Mouse (Mus musculus): ENCODE data around the gene Atf6.

Atf6 gene

GRCm38 (mm10) chr1:170867691-170868105 lies at the start of gene Atf6:
Gene Atf6, minus strand, starts transcription at chr1:170867771.
- peak; percentile 96 for DNase-seq (ENCODE audit: low read depth)

- DNase-seq (ENCODE audit: low read depth): no peak
Measured at GRCm38 (mm10) chr1:170915657-170916056, 48.1 kb upstream of the Atf6 start.

GRCm38 (mm10) chr1:170912891-170913615 lies 45.5 kb upstream of the Atf6 start, which contains the start of gene Fcrlb:
Gene Fcrlb, minus strand, starts transcription at chr1:170912941.
- DNase-seq (ENCODE audit: low read depth): no peak

- peak; percentile 86 for DNase-seq (ENCODE audit: low read depth)
Measured at GRCm38 (mm10) chr1:170911907-170912660, 44.5 kb upstream of the Atf6 start.

- no peak for DNase-seq (ENCODE audit: low read depth)
Measured at GRCm38 (mm10) chr1:170908341-170908740, 40.8 kb upstream of the Atf6 start.

- DNase-seq (ENCODE audit: low read depth): no peak
Measured at GRCm38 (mm10) chr1:170907456-170908191, 40.1 kb upstream of the Atf6 start.

- no peak for DNase-seq (ENCODE audit: low read depth)
Measured at GRCm38 (mm10) chr1:170907111-170907455, 39.5 kb upstream of the Atf6 start.

- no peak for DNase-seq (ENCODE audit: low read depth)
Measured at GRCm38 (mm10) chr1:170903485-170903884, 35.9 kb upstream of the Atf6 start.

GRCm38 (mm10) chr1:170901536-170902238 lies 34.1 kb upstream of the Atf6 start:
- peak; percentile 91 for DNase-seq (ENCODE audit: low read depth)

- peak; percentile 85 for DNase-seq (ENCODE audit: low read depth)
Measured at GRCm38 (mm10) chr1:170900799-170901467, 33.4 kb upstream of the Atf6 start.

GRCm38 (mm10) chr1:170898413-170899075 lies 31.0 kb upstream of the Atf6 start:
- DNase-seq (ENCODE audit: low read depth): no peak

GRCm38 (mm10) chr1:170896651-170897281 lies 29.2 kb upstream of the Atf6 start:
- DNase-seq (ENCODE audit: low read depth): peak; percentile 71

- peak; percentile 85 for DNase-seq (ENCODE audit: low read depth)
Measured at GRCm38 (mm10) chr1:170894603-170895602, 27.3 kb upstream of the Atf6 start.

GRCm38 (mm10) chr1:170892279-170892678 lies 24.7 kb upstream of the Atf6 start:
- DNase-seq (ENCODE audit: low read depth): no peak

- DNase-seq (ENCODE audit: low read depth): no peak
Measured at GRCm38 (mm10) chr1:170891646-170892045, 24.1 kb upstream of the Atf6 start.

GRCm38 (mm10) chr1:170889310-170889709 lies 21.7 kb upstream of the Atf6 start:
- DNase-seq (ENCODE audit: low read depth): no peak

- DNase-seq (ENCODE audit: low read depth): peak; percentile 54
Measured at GRCm38 (mm10) chr1:170886044-170886458, 18.5 kb upstream of the Atf6 start.

- DNase-seq (ENCODE audit: low read depth): peak; percentile 92
Measured at GRCm38 (mm10) chr1:170884978-170885561, 17.5 kb upstream of the Atf6 start, which contains the start of the genes Gm26620 and Dusp12. Gene Gm26620, plus strand, starts transcription at chr1:170885065. Gene Dusp12, minus strand, starts transcription at chr1:170885540.

- DNase-seq (ENCODE audit: low read depth): no peak
Measured at GRCm38 (mm10) chr1:170884390-170884789, 16.8 kb upstream of the Atf6 start.
